Mouse (Mus musculus) left cerebral cortex, postnatal 10 days (tissue): ENCODE results near the gene Eif2b3. TPM values are rescaled to one million over a fixed set of nuclear protein-coding genes. Genes with fewer than 3 reads are reported as not detected.

ENCODE experiments used
- DNase-seq, 2 experiments: peaks; one replicate each; pipeline ENCODE4 v3.0.0; 2021 to 2022; ENCODE audit warnings: low spot score in 2 of 2, mixed read lengths in 1 of 2; ENCODE audit errors: extremely low spot score in 1 of 2
- intact Hi-C: fragments of 180-260 bp; cut with DNase I; formaldehyde crosslinking; loops from one replicate; pipeline ENCODE4 v1.15.1; 2025
- total RNA-seq, 2 experiments: library from RNA; stranded (reverse); gene quantifications; 2 replicates each; pipeline ENCODE4 v1.2.3; 2021

Eif2b3 gene
- total RNA-seq, 2 experiments from 2014 or later: 25.5 to 26.9 TPM

- no peak for DNase-seq
- intact Hi-C loops: no loop called here
Observed at GRCm38 (mm10) chr4:117069647-117070046, 50.4 kb downstream of the Eif2b3 start.

GRCm38 (mm10) chr4:117070624-117071023 is 51.4 kb downstream of the Eif2b3 start:
- intact Hi-C loops: no loop called here
- DNase-seq: no peak

DNA sequence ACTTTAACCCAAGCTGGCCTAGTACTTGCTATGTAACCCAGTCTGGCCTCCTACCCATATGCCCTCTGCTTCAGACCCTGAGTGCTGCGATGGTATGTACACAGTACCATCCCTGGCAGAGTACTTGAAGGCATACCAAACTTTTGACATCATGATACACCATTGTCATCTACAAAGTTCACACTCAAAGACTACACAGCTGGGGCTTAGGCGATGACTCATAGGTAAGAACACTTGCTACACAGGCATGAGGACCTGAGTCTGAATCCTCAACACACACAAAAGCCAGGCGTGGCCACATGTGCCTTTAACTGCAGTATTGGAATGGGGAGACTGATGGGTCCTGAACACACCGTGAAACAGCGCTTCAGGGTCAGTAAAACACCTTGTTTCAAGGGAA is 52.0 kb downstream of the Eif2b3 start:
- intact Hi-C loops: no loop called here

DNA sequence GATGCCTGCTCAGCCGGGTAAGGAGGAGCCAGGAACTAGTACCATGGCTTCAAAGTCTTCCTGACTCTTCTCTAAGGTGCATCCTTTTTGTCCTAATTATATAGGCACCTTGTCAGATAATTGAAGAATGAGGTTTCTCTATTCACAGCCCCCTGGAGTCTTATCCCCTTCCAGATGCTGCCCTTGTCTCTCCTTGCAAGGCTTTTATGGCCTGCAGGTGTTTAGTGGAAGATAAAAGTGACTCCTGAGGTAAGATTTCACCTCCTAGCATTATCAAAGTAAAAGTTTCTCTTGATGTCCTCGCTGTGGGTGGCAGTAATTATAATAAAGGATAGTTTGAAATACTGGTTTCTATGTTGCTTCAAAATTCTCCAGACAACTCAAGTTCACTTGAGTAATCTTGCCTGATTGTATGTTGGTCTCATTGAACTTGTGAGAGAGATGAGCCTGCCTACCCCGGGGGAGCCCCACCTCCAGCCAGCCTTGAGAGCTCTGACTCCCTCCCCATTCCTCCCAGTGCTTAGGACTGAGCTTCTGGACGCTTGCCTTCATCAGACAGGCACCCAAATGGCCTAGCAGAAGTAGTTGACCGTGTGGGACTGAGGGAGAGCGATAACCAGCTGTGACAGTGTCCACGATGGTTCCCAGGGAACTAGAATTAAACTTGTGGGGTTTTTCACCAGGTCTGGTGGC is 68.9 kb downstream of the Eif2b3 start:
- no peak for DNase-seq
- intact Hi-C loops: no loop called here

More for the DNA sequence above, 52.0 kb downstream of the Eif2b3 start:
- no peak for DNase-seq

DNA sequence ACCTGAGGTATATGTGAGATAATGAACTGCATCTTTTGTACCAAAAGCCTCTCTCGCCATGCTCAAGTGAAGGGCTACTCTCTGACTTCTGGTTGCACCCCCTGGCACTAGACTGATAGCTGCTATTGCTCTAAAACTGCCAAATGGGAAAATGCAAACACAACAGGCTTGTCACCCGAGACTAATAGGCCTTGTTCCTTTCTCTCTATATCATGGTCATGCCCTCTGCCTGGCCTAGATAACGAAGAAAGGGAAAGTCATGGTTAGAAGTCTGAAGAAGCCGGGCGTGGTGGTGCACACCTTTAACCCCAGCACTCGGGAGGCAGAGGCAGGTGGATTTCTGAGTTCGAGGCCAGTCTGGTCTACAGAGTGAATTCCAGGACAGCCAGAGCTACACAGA is 71.4 kb downstream of the Eif2b3 start:
- intact Hi-C loops: no loop called here

GRCm38 (mm10) chr4:117094626-117095361 is 75.6 kb downstream of the Eif2b3 start:
- DNase-seq: no peak
- intact Hi-C loops: loop anchor here (5.0 kb wide), 1 partner anchor 42 kb away; no protein-coding TSS in a partner anchor

More for the DNA sequence above, 71.4 kb downstream of the Eif2b3 start:
- no peak for DNase-seq

GRCm38 (mm10) chr4:117095551-117096452 is 76.6 kb downstream of the Eif2b3 start, which contains the start of gene Ptch2:
TSS of gene Ptch2 (plus strand) at chr4:117096075.
- peak; percentile 62 to 87 for DNase-seq
- intact Hi-C loops: loop anchor here (5.0 kb wide), 1 partner anchor 44 kb away; no protein-coding TSS in a partner anchor

- intact Hi-C loops: loop anchor here (5.0 kb wide), 1 partner anchor 44 kb away; no protein-coding TSS in a partner anchor
- no peak for DNase-seq
Observed at GRCm38 (mm10) chr4:117096666-117097065, 77.5 kb downstream of the Eif2b3 start.

GRCm38 (mm10) chr4:117097969-117098763 is 79.0 kb downstream of the Eif2b3 start:
- intact Hi-C loops: loop anchor here (5.0 kb wide), 1 partner anchor 46 kb away; no protein-coding TSS in a partner anchor
- no peak for DNase-seq

DNA sequence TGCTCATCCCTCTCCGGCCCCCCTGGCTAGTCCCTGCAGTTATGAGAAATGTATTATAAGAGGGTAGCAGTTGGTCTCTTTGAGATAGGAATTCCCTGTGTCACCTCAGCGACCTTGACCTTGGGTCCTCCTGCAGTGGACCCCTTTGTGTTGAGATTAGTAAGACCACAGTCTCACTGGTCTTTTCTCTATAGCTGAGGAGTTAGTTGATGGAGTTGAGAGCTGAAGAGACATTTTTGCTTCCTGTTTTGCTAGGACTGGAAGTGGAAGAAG is 79.5 kb downstream of the Eif2b3 start:
- intact Hi-C loops: loop anchor here (5.0 kb wide), 1 partner anchor 46 kb away; no protein-coding TSS in a partner anchor
- DNase-seq: no peak

- intact Hi-C loops: no loop called here
Observed at GRCm38 (mm10) chr4:117100036-117100435, 80.8 kb downstream of the Eif2b3 start.

DNA sequence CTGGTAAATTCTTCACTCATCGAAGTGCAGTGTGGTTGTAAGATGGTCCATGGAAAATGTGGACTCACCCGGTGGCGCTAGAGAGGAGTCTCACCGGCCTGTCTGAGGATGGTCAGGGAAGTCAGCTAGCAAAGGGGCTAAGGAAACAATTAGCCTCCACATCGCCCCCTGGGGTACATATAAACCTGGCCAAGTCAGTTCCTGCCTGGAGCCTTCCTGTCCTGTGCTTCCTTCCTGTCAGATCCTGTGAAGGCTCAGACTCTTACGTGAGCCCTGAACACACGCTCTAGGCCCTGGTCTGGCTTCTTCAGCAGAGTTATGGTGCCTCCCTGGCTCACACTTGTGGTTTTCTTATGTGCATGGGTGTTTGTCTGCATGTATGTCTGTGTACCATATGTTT is 82.0 kb downstream of the Eif2b3 start:
- DNase-seq: peak in 1 of 2 experiments; percentile 72
- intact Hi-C loops: no loop called here

More at GRCm38 (mm10) chr4:117100036-117100435, 80.8 kb downstream of the Eif2b3 start:
- DNase-seq: no peak

DNA sequence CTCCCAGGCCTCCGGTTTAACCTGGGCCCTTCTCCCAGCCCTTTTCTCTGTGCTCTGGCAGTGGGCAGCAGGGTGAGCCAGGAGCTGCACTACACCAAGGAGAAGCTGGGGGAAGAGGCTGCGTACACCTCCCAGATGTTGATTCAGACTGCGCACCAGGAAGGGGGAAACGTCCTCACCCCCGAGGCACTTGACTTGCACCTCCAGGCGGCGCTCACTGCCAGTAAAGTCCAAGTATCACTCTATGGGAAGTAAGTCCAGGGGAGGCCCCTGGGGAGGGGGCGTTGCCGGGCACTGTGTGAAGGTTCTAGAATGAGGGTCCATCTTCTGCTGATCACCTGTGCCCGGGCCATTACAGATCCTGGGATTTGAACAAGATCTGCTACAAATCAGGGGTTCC is 85.5 kb downstream of the Eif2b3 start:
- intact Hi-C loops: no loop called here

GRCm38 (mm10) chr4:117105127-117105526 is 85.9 kb downstream of the Eif2b3 start:
- intact Hi-C loops: no loop called here
- DNase-seq: peak in 1 of 2 experiments; percentile 29

More for the DNA sequence above, 85.5 kb downstream of the Eif2b3 start:
- DNase-seq: peak in 1 of 2 experiments; percentile 34

DNA sequence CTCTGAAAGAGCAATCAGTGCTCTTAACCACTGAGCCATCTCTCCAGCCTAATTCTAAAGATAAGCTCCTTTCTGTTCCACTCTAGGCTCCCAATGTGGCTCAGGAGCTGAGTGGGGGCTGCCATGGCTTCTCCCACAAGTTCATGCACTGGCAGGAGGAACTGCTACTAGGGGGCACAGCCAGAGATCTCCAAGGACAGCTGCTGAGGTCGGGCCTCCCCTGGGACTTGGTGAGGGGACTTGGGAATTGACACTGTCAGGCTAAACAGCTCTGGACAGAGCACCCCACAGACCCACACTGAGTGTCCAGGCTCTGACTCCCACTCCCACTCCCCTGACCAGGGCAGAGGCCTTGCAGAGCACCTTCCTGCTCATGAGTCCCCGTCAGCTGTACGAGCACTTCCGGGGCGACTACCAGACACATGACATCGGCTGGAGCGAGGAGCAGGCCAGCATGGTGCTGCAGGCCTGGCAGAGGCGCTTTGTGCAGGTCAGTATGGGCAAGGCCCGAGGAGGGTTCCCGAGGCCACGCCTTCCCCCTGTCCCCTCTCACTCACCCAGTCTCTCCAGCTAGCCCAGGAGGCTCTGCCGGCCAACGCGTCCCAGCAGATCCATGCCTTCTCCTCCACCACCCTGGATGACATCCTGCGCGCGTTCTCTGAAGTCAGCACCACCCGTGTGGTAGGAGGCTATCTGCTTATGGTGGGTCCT is 88.8 kb downstream of the Eif2b3 start:
- intact Hi-C loops: no loop called here

GRCm38 (mm10) chr4:117108524-117108849 is 89.3 kb downstream of the Eif2b3 start:
- DNase-seq: no peak
- intact Hi-C loops: no loop called here

More for the DNA sequence above, 88.8 kb downstream of the Eif2b3 start:
- DNase-seq: no peak

GRCm38 (mm10) chr4:117109330-117109729 is 90.1 kb downstream of the Eif2b3 start:
- DNase-seq: no peak
- intact Hi-C loops: no loop called here

GRCm38 (mm10) chr4:117110249-117110648 is 91.0 kb downstream of the Eif2b3 start:
- no peak for DNase-seq
- intact Hi-C loops: no loop called here
